In genomic region chrX:6779006-6779405, GRCm38 (mm10) we compare ENCODE assay signal across 7 mouse cellular contexts. TPM values are rescaled to one million over a fixed set of nuclear protein-coding genes. Genes with fewer than 3 reads are reported as not detected.
DNase-seq lines count a peak whose midpoint lies in the region; ATAC-seq and TF ChIP-seq lines count a peak whose summit lies in the region.
"Not testable (repeated sequence)": the region's sequence is repeated elsewhere in the genome, so short reads cannot be mapped to it uniquely, and the experiment has no call there.

Gene Dgkk (plus strand): TSS chrX:6779306.

- ATAC-seq in embryonic facial prominence, embryonic 11.5 days (replicated peaks; ENCODE audit: insufficient number of reproducible peaks, low FRiP score, low TSS enrichment, low read depth); forebrain, embryonic 16.5 days; limb, embryonic 15.5 days (ENCODE audit: insufficient number of reproducible peaks, low FRiP score, low TSS enrichment, low read depth); lung, embryonic 16.5 days (ENCODE audit: low read depth); neural tube, embryonic 12.5 days (ENCODE audit: low FRiP score, low read depth): not testable (repeated sequence)

- H3K27me3 ChIP-seq in embryonic facial prominence, embryonic 11.5 days (ENCODE audit: control insufficient read depth, insufficient read depth, low read length); forebrain, embryonic 16.5 days (replicated peaks; ENCODE audit: control insufficient read depth, insufficient read depth, low read length); kidney, adult 2 months (replicated peaks; ENCODE audit: control insufficient read depth, insufficient read depth, low read length); lung, embryonic 16.5 days (ENCODE audit: control insufficient read depth, insufficient read depth, low read depth, low read length): not testable (repeated sequence)
- peaks cover 35% of the 10 kb centered on the region for H3K27me3 ChIP-seq in hindbrain, embryonic 10.5 days (ENCODE audit: insufficient read depth, poor library complexity, severe bottlenecking)
- peaks cover 16% of the 10 kb centered on the region; the same call in 1 of the 2 replicates for H3K27me3 ChIP-seq in limb, embryonic 15.5 days
- peaks cover 18% of the 10 kb centered on the region for H3K27me3 ChIP-seq in neural tube, embryonic 12.5 days (replicated peaks)

- WGBS in embryonic facial prominence, embryonic 11.5 days, result 13% methylated on average over 18 of the region's 30 CpGs
- 28% methylated on average over 15 of the region's 30 CpGs for WGBS in forebrain, embryonic 16.5 days
- WGBS in hindbrain, embryonic 10.5 days, result 30% methylated on average over 24 of the region's 30 CpGs
- 2% methylated on average over 16 of the region's 30 CpGs for WGBS in kidney, adult 2 months
- WGBS in limb, embryonic 15.5 days, result 25% methylated on average over 11 of the region's 30 CpGs
- 13% methylated on average over 3 of the region's 30 CpGs for WGBS in lung, embryonic 16.5 days
- 44% methylated on average over 22 of the region's 30 CpGs for WGBS in neural tube, embryonic 12.5 days

- TF ChIP-seq POLR2A in kidney, adult 2 months (IDR thresholded peaks at IDR 0.05; ENCODE audit: low read depth, low read length), result not testable (repeated sequence)

- not testable (repeated sequence) for H3K9me3 ChIP-seq in embryonic facial prominence, embryonic 11.5 days (replicated peaks; ENCODE audit: control insufficient read depth, low read length); forebrain, embryonic 16.5 days (ENCODE audit: control insufficient read depth, low read length); hindbrain, embryonic 10.5 days; limb, embryonic 15.5 days; lung, embryonic 16.5 days (ENCODE audit: control insufficient read depth, low read length); neural tube, embryonic 12.5 days

- H3K9ac ChIP-seq in embryonic facial prominence, embryonic 11.5 days (replicated peaks; ENCODE audit: low read length); forebrain, embryonic 16.5 days (replicated peaks; ENCODE audit: low read depth, low read length); limb, embryonic 15.5 days; lung, embryonic 16.5 days (ENCODE audit: low read length); neural tube, embryonic 12.5 days: not testable (repeated sequence)

- not testable (repeated sequence) for H3K36me3 ChIP-seq in embryonic facial prominence, embryonic 11.5 days (replicated peaks; ENCODE audit: control insufficient read depth, insufficient read depth, low read depth, low read length); forebrain, embryonic 16.5 days (ENCODE audit: control insufficient read depth, insufficient read depth); hindbrain, embryonic 10.5 days; kidney, adult 2 months (ENCODE audit: control insufficient read depth, insufficient read depth, low read length); limb, embryonic 15.5 days; lung, embryonic 16.5 days (ENCODE audit: control insufficient read depth, insufficient read depth, low read length); neural tube, embryonic 12.5 days

- not testable (repeated sequence) for H3K27ac ChIP-seq in embryonic facial prominence, embryonic 11.5 days (replicated peaks; ENCODE audit: low read depth, low read length); forebrain, embryonic 16.5 days (ENCODE audit: low read length); hindbrain, embryonic 10.5 days; kidney, adult 2 months (ENCODE audit: insufficient read depth, low read depth, low read length); limb, embryonic 15.5 days; lung, embryonic 16.5 days (ENCODE audit: low read length); neural tube, embryonic 12.5 days

- not testable (repeated sequence) for DNase-seq in embryonic facial prominence, embryonic 11.5 days (ENCODE audit: low spot score); hindbrain, embryonic 10.5 days (ENCODE audit: low spot score); kidney, adult 2 months

- H3K4me3 ChIP-seq in embryonic facial prominence, embryonic 11.5 days (ENCODE audit: low read depth, low read length), result peak within 1 kb of the TSS; percentile 30
- peak within 1 kb of the TSS; percentile 43 for H3K4me3 ChIP-seq in forebrain, embryonic 16.5 days (replicated peaks; ENCODE audit: low read length)
- peak within 1 kb of the TSS; percentile 49 for H3K4me3 ChIP-seq in hindbrain, embryonic 10.5 days
- H3K4me3 ChIP-seq in kidney, adult 2 months (ENCODE audit: insufficient read depth, low read depth, low read length), result peak within 1 kb of the TSS; percentile 16; the same call in 1 of the 2 replicates
- peak within 1 kb of the TSS; percentile 33 for H3K4me3 ChIP-seq in limb, embryonic 15.5 days
- peak within 1 kb of the TSS; percentile 44 for H3K4me3 ChIP-seq in lung, embryonic 16.5 days (ENCODE audit: low read length)
- H3K4me3 ChIP-seq in neural tube, embryonic 12.5 days, result peak within 1 kb of the TSS; percentile 31

- not testable (repeated sequence) for H3K4me1 ChIP-seq in embryonic facial prominence, embryonic 11.5 days (ENCODE audit: control insufficient read depth, insufficient read depth, low read length); forebrain, embryonic 16.5 days (replicated peaks; ENCODE audit: control insufficient read depth, insufficient read depth, low read length); hindbrain, embryonic 10.5 days (replicated peaks); kidney, adult 2 months (ENCODE audit: control insufficient read depth, insufficient read depth, low read length); limb, embryonic 15.5 days; lung, embryonic 16.5 days (replicated peaks; ENCODE audit: control insufficient read depth, insufficient read depth, low read length); neural tube, embryonic 12.5 days

- H3K4me2 ChIP-seq in embryonic facial prominence, embryonic 11.5 days (ENCODE audit: low read depth, low read length), result peak within 1 kb of the TSS; percentile 45
- peak within 1 kb of the TSS; percentile 54 for H3K4me2 ChIP-seq in forebrain, embryonic 16.5 days (ENCODE audit: low read length)
- peak within 1 kb of the TSS; percentile 57 for H3K4me2 ChIP-seq in limb, embryonic 15.5 days
- H3K4me2 ChIP-seq in lung, embryonic 16.5 days (ENCODE audit: low read depth, low read length), result peak within 1 kb of the TSS; percentile 61
- peak within 1 kb of the TSS; percentile 64 for H3K4me2 ChIP-seq in neural tube, embryonic 12.5 days (replicated peaks)

- not testable (repeated sequence) for TF ChIP-seq CTCF in kidney, adult 2 months (conservative IDR thresholded peaks at IDR 0.05; ENCODE audit: insufficient read depth, insufficient read length, low read depth, low read length)

RNA-seq across cellular contexts. Expression of gene Dgkk, which starts in this region (rescaled TPM):
- 0.91 and 0.98 TPM in 2 replicates for polyA plus RNA-seq in embryonic facial prominence, embryonic 11.5 days (2014; fragmentation: Nextera tagmentation; extraction: Ambion mirVana)
- 0.58 and 1.2 TPM in 2 replicates for polyA plus RNA-seq in forebrain, embryonic 16.5 days (2015; fragmentation: Nextera tagmentation; extraction: Ambion mirVana)
- 0.29 and 0.42 TPM in 2 replicates for polyA plus RNA-seq in hindbrain, embryonic 10.5 days (2016; fragmentation: Nextera tagmentation; extraction: Ambion mirVana)
- polyA plus RNA-seq in kidney, adult 2 months (2012; rRNA removed), result not detected in 2 replicates
- 0.20 and 0.27 TPM in 2 replicates for polyA plus RNA-seq in limb, embryonic 15.5 days (2015; fragmentation: Nextera tagmentation; extraction: Ambion mirVana)
- 0.30 and 0.44 TPM in 2 replicates for polyA plus RNA-seq in lung, embryonic 16.5 days (2015; fragmentation: Nextera tagmentation; extraction: Ambion mirVana)
- 0.31 and 0.37 TPM in 2 replicates for polyA plus RNA-seq in neural tube, embryonic 12.5 days (2016; fragmentation: Nextera tagmentation; extraction: Ambion mirVana)
